Mouse (Mus musculus) intestine, postnatal 0 days (tissue): ENCODE results near the gene Mydgf. TPM values are rescaled to one million over a fixed set of nuclear protein-coding genes. Genes with fewer than 3 reads are reported as not detected.

Source experiments
- ATAC-seq: fragments of 200-750 bp; cut with Nextera tagmentation; 2 replicates; pipeline ENCODE4 v1.8.0; 2017; ENCODE audit warnings: mild to moderate bottlenecking, moderate TSS enrichment, moderate library complexity
- H3K27ac ChIP-seq: fragments of 300-500 bp; sonication (generic); 2 replicates; pipeline ENCODE4 v1.5.1; 2014; ENCODE audit warnings: mild to moderate bottlenecking, low read depth, low read length, moderate library complexity
- H3K27me3 ChIP-seq: fragments of 300-500 bp; sonication (generic); replicated peaks from 2 replicates; pipeline ENCODE4 v1.6.1; 2014; ENCODE audit warnings: low read length, mixed read lengths; ENCODE audit not compliant: control insufficient read depth, insufficient read depth
- H3K36me3 ChIP-seq: fragments of 300-500 bp; sonication (generic); 2 replicates; pipeline ENCODE4 v1.6.1; 2014; ENCODE audit warnings: mild to moderate bottlenecking, moderate library complexity; ENCODE audit not compliant: control insufficient read depth, insufficient read depth
- H3K4me1 ChIP-seq: fragments of 300-500 bp; sonication (generic); replicated peaks from 2 replicates; pipeline ENCODE4 v1.6.1; 2014; ENCODE audit warnings: antibody characterized with exemption, low read length, mixed read lengths; ENCODE audit not compliant: control insufficient read depth, insufficient read depth
- H3K4me2 ChIP-seq: fragments of 300-500 bp; sonication (generic); replicated peaks from 2 replicates; pipeline ENCODE4 v1.6.1; 2014; ENCODE audit warnings: low read depth, mild to moderate bottlenecking, moderate library complexity
- H3K4me3 ChIP-seq: fragments of 300-500 bp; sonication (generic); 2 replicates; pipeline ENCODE4 v1.5.1; 2014; ENCODE audit warnings: low read depth, low read length
- H3K9ac ChIP-seq: fragments of 300-500 bp; sonication (generic); 2 replicates; pipeline ENCODE4 v1.6.1; 2014; ENCODE audit warnings: mild to moderate bottlenecking, low read depth, low read length
- H3K9me3 ChIP-seq: fragments of 300-500 bp; sonication (generic); 2 replicates; pipeline ENCODE4 v1.6.1; 2016; ENCODE audit warnings: mixed run types; ENCODE audit not compliant: control insufficient read depth
- CTCF ChIP-seq: sonication (generic); IDR thresholded peaks from 2 replicates; pipeline ENCODE4 v1.5.1; 2016; ENCODE audit warnings: low read depth, mild to moderate bottlenecking, control low read depth, antibody characterized with exemption, moderate library complexity
- WGBS: fragments of 180-500 bp; shearing (Covaris S2); extraction: QIAGEN DNeasy Blood & Tissue Kit; methylation state at CpG from one replicate; pipeline ENCODE4 v1.1.7; 2014; 5-methylcytosine and 5-hydroxymethylcytosine counted together
- polyA plus RNA-seq: library from polyadenylated mRNA; unstranded; fragments of >200 nt; fragmentation: Nextera tagmentation; extraction: Ambion mirVana; gene quantifications from 2 replicates; pipeline ENCODE4 v1.2.1, GENCODE M21; 2015

Mydgf gene
- polyA plus RNA-seq, 1 experiment from 2014 or later, result 90.5 TPM

GRCm38 (mm10) chr17:56170636-56171035 lies 13.1 kb downstream of the Mydgf start:
- no peaks in the 10 kb centered on the region for H3K27me3 ChIP-seq
- H3K4me3 ChIP-seq, result no peak overlapping the region
- no peak overlapping the region for H3K9ac ChIP-seq
- no peak for ATAC-seq
- no peak overlapping the region for H3K4me2 ChIP-seq
- no peaks in the 10 kb centered on the region for H3K4me1 ChIP-seq
- 65% methylated on average over 10 of the region's 10 CpGs for WGBS
- H3K9me3 ChIP-seq, result no peaks in the 10 kb centered on the region
- TF ChIP-seq CTCF, result no peak
- H3K27ac ChIP-seq, result peak overlapping the region; percentile 35; the same call in 1 of the 2 replicates
- H3K36me3 ChIP-seq, result peaks cover 6% of the 10 kb centered on the region; the same call in 1 of the 2 replicates

- ATAC-seq, result 0 out of 2 replicates have a peak, but pooled peaks have one; percentile 22
These were observed 13.9 kb downstream of the Mydgf start for GRCm38 (mm10) chr17:56169830-56170229.

DNA sequence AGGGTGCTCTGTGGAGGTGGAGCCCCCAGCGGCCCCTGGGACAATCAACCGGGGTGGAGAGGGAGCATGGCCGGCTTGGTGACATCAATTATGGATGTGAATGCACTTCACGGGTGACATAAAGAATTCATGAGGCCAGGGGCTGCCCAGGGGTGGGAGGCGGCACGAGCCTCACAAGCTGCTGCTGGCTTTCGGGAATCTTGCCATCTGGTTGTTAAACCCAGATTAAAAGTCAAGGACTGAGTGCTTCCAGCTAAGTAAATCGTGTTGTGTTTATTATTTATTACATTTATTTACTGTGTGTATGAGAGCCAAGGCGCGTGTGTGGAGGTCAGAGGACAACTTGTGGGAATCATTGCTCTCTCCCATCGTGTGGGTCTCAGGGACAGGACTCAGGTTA lies 18.0 kb downstream of the Mydgf start:
- H3K36me3 ChIP-seq, result no peaks in the 10 kb centered on the region
- H3K27me3 ChIP-seq, result no peaks in the 10 kb centered on the region
- no peak for TF ChIP-seq CTCF
- no peak overlapping the region for H3K9ac ChIP-seq
- no peak overlapping the region for H3K4me3 ChIP-seq
- WGBS, result 57% methylated on average over 11 of the region's 11 CpGs
- no peak overlapping the region for H3K4me2 ChIP-seq
- H3K9me3 ChIP-seq, result no peaks in the 10 kb centered on the region
- peaks cover 3% of the 10 kb centered on the region; the same call in 1 of the 2 replicates for H3K4me1 ChIP-seq
- no peak for ATAC-seq
- no peak overlapping the region for H3K27ac ChIP-seq

More at GRCm38 (mm10) chr17:56169830-56170229, 13.9 kb downstream of the Mydgf start:
- no peak overlapping the region for H3K4me3 ChIP-seq
- H3K9me3 ChIP-seq, result no peaks in the 10 kb centered on the region
- TF ChIP-seq CTCF, result no peak
- no peak overlapping the region for H3K9ac ChIP-seq
- H3K4me2 ChIP-seq, result no peak overlapping the region
- H3K36me3 ChIP-seq, result peaks cover 6% of the 10 kb centered on the region; the same call in 1 of the 2 replicates
- 60% methylated on average over 6 of the region's 6 CpGs for WGBS
- no peaks in the 10 kb centered on the region for H3K4me1 ChIP-seq
- H3K27ac ChIP-seq, result peak overlapping the region; percentile 35; the same call in 1 of the 2 replicates
- H3K27me3 ChIP-seq, result no peaks in the 10 kb centered on the region

DNA sequence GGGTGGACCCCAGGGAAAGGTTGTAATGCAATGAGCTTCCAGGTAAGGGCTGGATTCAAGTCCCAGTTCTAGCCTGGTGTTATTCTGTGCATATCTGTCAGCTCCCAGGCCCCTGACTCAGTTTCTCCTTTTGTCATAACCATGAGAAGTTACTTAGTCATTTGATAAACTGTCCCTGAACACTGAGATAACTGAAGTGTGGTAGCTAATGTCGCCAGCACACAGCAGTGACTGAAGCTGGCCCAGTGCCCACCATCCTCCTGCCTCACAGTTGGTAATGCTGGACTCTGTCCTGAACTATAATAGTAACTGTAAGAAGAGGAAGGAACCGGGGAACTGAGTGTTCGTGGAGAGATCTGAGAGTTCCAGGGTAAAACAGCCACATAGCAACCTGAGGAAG lies 19.2 kb downstream of the Mydgf start:
- 64% methylated on average over 3 of the region's 3 CpGs for WGBS
- no peak overlapping the region for H3K9ac ChIP-seq
- no peak overlapping the region for H3K4me2 ChIP-seq

GRCm38 (mm10) chr17:56163523-56164102 lies 20.1 kb downstream of the Mydgf start:
- Histone ChIP-seq H3K4me3 (no peak overlapping the region), H3K9me3 (no peaks in the 10 kb centered on the region), H3K27ac (peak overlapping the region; percentile 46; the same call in 1 of the 2 replicates), H3K36me3 (no peaks in the 10 kb centered on the region), H3K4me1 (peaks cover 3% of the 10 kb centered on the region; the same call in 1 of the 2 replicates), H3K9ac (no peak overlapping the region), H3K4me2 (peak overlapping the region; percentile 70), H3K27me3 (peaks cover under 1% of the 10 kb centered on the region; the same call in 1 of the 2 replicates)
- WGBS, result 29% methylated on average over 6 of the region's 6 CpGs
- TF ChIP-seq CTCF, result no peak
- ATAC-seq, result peak; percentile 66

More for the DNA sequence above, 19.2 kb downstream of the Mydgf start:
- no peak overlapping the region for H3K4me3 ChIP-seq
- H3K4me1 ChIP-seq, result peaks cover 3% of the 10 kb centered on the region; the same call in 1 of the 2 replicates
- H3K27me3 ChIP-seq, result no peaks in the 10 kb centered on the region
- H3K27ac ChIP-seq, result no peak overlapping the region
- no peak for TF ChIP-seq CTCF
- no peaks in the 10 kb centered on the region for H3K36me3 ChIP-seq
- no peak for ATAC-seq
- H3K9me3 ChIP-seq, result no peaks in the 10 kb centered on the region

DNA sequence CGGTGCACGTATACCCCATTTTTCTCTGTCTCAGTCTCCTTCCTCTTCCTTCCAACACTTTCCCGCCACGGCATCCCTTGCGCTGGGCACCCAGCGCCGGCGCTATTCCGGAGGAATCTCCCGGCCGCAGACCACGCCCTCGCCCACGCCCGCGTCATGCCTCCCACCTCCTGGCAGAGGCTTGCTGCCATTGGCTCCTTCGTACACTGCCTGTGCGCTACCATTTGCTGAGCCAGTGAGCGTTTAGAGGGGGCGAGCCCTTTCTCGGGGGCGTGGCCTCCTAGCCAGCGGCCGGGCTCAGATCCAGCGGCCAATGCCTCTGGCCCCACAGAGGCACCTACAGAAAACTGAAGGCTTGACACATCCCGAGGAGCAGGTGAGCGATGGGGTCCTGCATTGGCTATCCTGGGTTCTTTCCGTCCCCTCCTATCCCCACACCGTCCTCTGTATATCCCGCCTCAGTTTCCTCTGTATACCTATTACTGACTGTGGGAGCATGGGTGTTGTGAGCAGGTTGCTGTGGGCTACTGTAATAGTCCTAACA lies 21.4 kb downstream of the Mydgf start, which contains the start of gene Tnfaip8l1:
TSS of gene Tnfaip8l1 (plus strand) at position 247 of the 544 bp plus-strand sequence.
- peaks cover 3% of the 10 kb centered on the region; the same call in 1 of the 2 replicates for H3K4me1 ChIP-seq
- H3K4me3 ChIP-seq, result peak within 1 kb of the TSS; percentile 39
- no peak for TF ChIP-seq CTCF
- no peaks in the 10 kb centered on the region for H3K9me3 ChIP-seq
- ATAC-seq, result peak; percentile 93
- H3K36me3 ChIP-seq, result no peaks in the 10 kb centered on the region
- peak within 1 kb of the TSS; percentile 31 for H3K9ac ChIP-seq
- H3K27me3 ChIP-seq, result peaks cover 10% of the 10 kb centered on the region; the same call in 1 of the 2 replicates
- 0 out of 2 replicates have a peak within 1 kb of the TSS, but pooled peaks have one; percentile 46 for H3K27ac ChIP-seq
- H3K4me2 ChIP-seq, result peak within 1 kb of the TSS; percentile 70
- WGBS, result under 1% methylated on average over 30 of the region's 30 CpGs
